Mouse (Mus musculus) CH12.LX (cell line): Measurements from ENCODE around the gene Fggy. TPM values are rescaled to one million over a fixed set of nuclear protein-coding genes. Genes with fewer than 3 reads are reported as not detected.
A peak's percentile ranks its signal among the peaks of the same experiment; 100 is the strongest.

Experiments used
- DNase-seq: peaks from one replicate; pipeline ENCODE4 v3.0.0-alpha.2; 2013; ENCODE audit errors: extremely low read depth
- H3K27ac ChIP-seq: 2 replicates; pipeline ENCODE4 v1.5.1; 2012; ENCODE audit warnings: low read depth, mild to moderate bottlenecking, control low read depth, moderate library complexity; ENCODE audit not compliant: insufficient read depth
- H3K27me3 ChIP-seq: replicated peaks from 2 replicates; pipeline ENCODE3; 2012; ENCODE audit warnings: inconsistent platforms
- H3K36me3 ChIP-seq, 2 experiments: replicated peaks in 1 of 2; 2 replicates each; pipeline versions ENCODE3 to v1.6.1; 2012; ENCODE audit warnings: inconsistent platforms in 1 of 2, low read length in 1 of 2, mild to moderate bottlenecking in 1 of 2, mixed read lengths in 1 of 2, moderate library complexity in 1 of 2; ENCODE audit not compliant: control insufficient read depth in 1 of 2, insufficient read depth in 1 of 2
- H3K4me1 ChIP-seq, 2 experiments: 2 replicates each; pipeline ENCODE4 v1.6.1; 2012; ENCODE audit warnings: inconsistent platforms in 1 of 2, moderate library complexity in 1 of 2; ENCODE audit not compliant: insufficient read depth in 2 of 2, control insufficient read depth in 1 of 2
- H3K4me2 ChIP-seq: 2 replicates; pipeline ENCODE4 v1.6.1; 2012; ENCODE audit warnings: low read depth, mild to moderate bottlenecking, control low read depth; ENCODE audit not compliant: poor library complexity, insufficient read depth, severe bottlenecking
- H3K4me3 ChIP-seq, 3 experiments: fragments of 150-350 bp in 1 of 3; sonication (generic) in 1 of 3; replicated peaks in 1 of 3; 2 replicates each; pipeline versions ENCODE3 to v1.5.1; 2011 to 2012; ENCODE audit warnings: low read depth in 2 of 3, low read length in 2 of 3, mild to moderate bottlenecking in 2 of 3, moderate library complexity in 2 of 3, control low read depth in 1 of 3, improper control_type of control experiment in 1 of 3, inconsistent platforms in 1 of 3, mixed read lengths in 1 of 3; ENCODE audit not compliant: poor library complexity in 1 of 3
- H3K79me2 ChIP-seq: replicated peaks from 2 replicates; pipeline ENCODE4 v1.6.1; 2012; ENCODE audit warnings: mild to moderate bottlenecking, moderate library complexity; ENCODE audit not compliant: control insufficient read depth, poor library complexity, insufficient read depth, severe bottlenecking; ENCODE audit errors: extremely low read depth
- H3K9ac ChIP-seq: 2 replicates; pipeline ENCODE4 v1.6.1; 2012; ENCODE audit warnings: low read depth, mild to moderate bottlenecking, control low read depth, moderate library complexity; ENCODE audit not compliant: insufficient read depth
- H3K9me3 ChIP-seq: replicated peaks from 2 replicates; pipeline ENCODE3; 2012; ENCODE audit warnings: low read length, inconsistent platforms, mixed read lengths
- BHLHE40 ChIP-seq: IDR thresholded peaks from 2 replicates; pipeline ENCODE4 v1.6.1; 2011; ENCODE audit warnings: mild to moderate bottlenecking, low read depth, low read length, improper control_type of control experiment
- CHD1 ChIP-seq: IDR thresholded peaks from 2 replicates; pipeline ENCODE4 v1.6.1; 2012; ENCODE audit warnings: low read depth, low read length, improper control_type of control experiment, inconsistent platforms
- CHD2 ChIP-seq: IDR thresholded peaks from 2 replicates; pipeline ENCODE4 v1.6.1; 2011; ENCODE audit warnings: low read length, improper control_type of control experiment
- CTCF ChIP-seq, 2 experiments: IDR thresholded peaks in 1 of 2; conservative IDR thresholded peaks in 1 of 2; 2 replicates each; pipeline ENCODE4 v1.5.1; 2011 to 2012; ENCODE audit warnings: low read depth in 2 of 2, low read length in 2 of 2, improper control_type of control experiment in 1 of 2, inconsistent platforms in 1 of 2, mild to moderate bottlenecking in 1 of 2, moderate library complexity in 1 of 2
- E2F4 ChIP-seq: IDR thresholded peaks from 2 replicates; pipeline ENCODE4 v1.6.1; 2011; ENCODE audit warnings: low read depth, low read length, improper control_type of control experiment; ENCODE audit not compliant: insufficient replicate concordance
- ELF1 ChIP-seq: IDR thresholded peaks from 2 replicates; pipeline ENCODE4 v1.6.1; 2014; ENCODE audit warnings: low read depth, mild to moderate bottlenecking, inconsistent platforms, low read length, improper control_type of control experiment
- EP300 ChIP-seq: IDR thresholded peaks from 2 replicates; pipeline ENCODE4 v1.6.1; 2011; ENCODE audit warnings: low read length, improper control_type of control experiment
- ETS1 ChIP-seq: conservative IDR thresholded peaks from 2 replicates; pipeline ENCODE4 v1.6.1; 2012; ENCODE audit warnings: low read depth, mild to moderate bottlenecking, inconsistent platforms, low read length, improper control_type of control experiment, moderate library complexity
- GABPA ChIP-seq: IDR thresholded peaks from 2 replicates; pipeline ENCODE4 v1.6.1; 2012; ENCODE audit warnings: low read depth, low read length, improper control_type of control experiment, inconsistent platforms; ENCODE audit not compliant: insufficient replicate concordance
- HCFC1 ChIP-seq: IDR thresholded peaks from 2 replicates; pipeline ENCODE4 v1.6.1; 2012; ENCODE audit warnings: low read depth, mild to moderate bottlenecking, inconsistent platforms, low read length, improper control_type of control experiment
- IRF4 ChIP-seq: IDR thresholded peaks from 2 replicates; pipeline ENCODE4 v1.6.1; 2014; ENCODE audit warnings: low read depth, mild to moderate bottlenecking, inconsistent platforms, low read length, improper control_type of control experiment
- JUN ChIP-seq: IDR thresholded peaks from 2 replicates; pipeline ENCODE4 v1.6.1; 2011; ENCODE audit warnings: low read depth, mild to moderate bottlenecking, low read length, improper control_type of control experiment, moderate library complexity; ENCODE audit not compliant: insufficient read depth
- JUND ChIP-seq: conservative IDR thresholded peaks from 2 replicates; pipeline ENCODE4 v1.6.1; 2011; ENCODE audit warnings: low read depth, low read length, improper control_type of control experiment
- KAT2A ChIP-seq: IDR thresholded peaks from 2 replicates; pipeline ENCODE4 v1.6.1; 2012; ENCODE audit warnings: low read length, improper control_type of control experiment, inconsistent platforms; ENCODE audit not compliant: insufficient replicate concordance
- MAFK ChIP-seq: IDR thresholded peaks from 2 replicates; pipeline ENCODE4 v1.6.1; 2011; ENCODE audit warnings: low read length, improper control_type of control experiment; ENCODE audit not compliant: insufficient replicate concordance
- MAX ChIP-seq: IDR thresholded peaks from 2 replicates; pipeline ENCODE4 v1.6.1; 2011; ENCODE audit warnings: low read length, improper control_type of control experiment
- MAZ ChIP-seq: IDR thresholded peaks from 2 replicates; pipeline ENCODE4 v1.6.1; 2012; ENCODE audit warnings: low read depth, mild to moderate bottlenecking, inconsistent platforms, low read length, improper control_type of control experiment, moderate library complexity
- MEF2A ChIP-seq: IDR thresholded peaks from 2 replicates; pipeline ENCODE4 v1.6.1; 2014; ENCODE audit warnings: low read depth, mild to moderate bottlenecking, inconsistent platforms, low read length, improper control_type of control experiment, borderline replicate concordance
- MXI1 ChIP-seq: IDR thresholded peaks from 2 replicates; pipeline ENCODE4 v1.6.1; 2011; ENCODE audit warnings: mild to moderate bottlenecking, low read depth, low read length, improper control_type of control experiment
- MYC ChIP-seq: IDR thresholded peaks from 2 replicates; pipeline ENCODE4 v1.6.1; 2011; ENCODE audit warnings: low read depth, mild to moderate bottlenecking, improper control_type of control experiment, low read length
- NELFE ChIP-seq: IDR thresholded peaks from 2 replicates; pipeline ENCODE4 v1.6.1; 2011; ENCODE audit warnings: low read depth, low read length, improper control_type of control experiment
- NRF1 ChIP-seq: IDR thresholded peaks from 2 replicates; pipeline ENCODE4 v1.6.1; 2014; ENCODE audit warnings: low read depth, mild to moderate bottlenecking, inconsistent platforms, low read length, improper control_type of control experiment, moderate library complexity
- PAX5 ChIP-seq: IDR thresholded peaks from 2 replicates; pipeline ENCODE4 v1.6.1; 2012; ENCODE audit warnings: low read length, inconsistent platforms, mixed read lengths
- POLR2A ChIP-seq: IDR thresholded peaks from 2 replicates; pipeline ENCODE4 v1.6.1; 2011; ENCODE audit warnings: low read depth, mild to moderate bottlenecking, improper control_type of control experiment, low read length
- POLR2AphosphoS2 ChIP-seq: IDR thresholded peaks from 2 replicates; pipeline ENCODE4 v1.6.1; 2011; ENCODE audit warnings: low read depth, low read length, improper control_type of control experiment
- RAD21 ChIP-seq: IDR thresholded peaks from 2 replicates; pipeline ENCODE4 v1.6.1; 2011; ENCODE audit warnings: low read depth, mild to moderate bottlenecking, low read length, improper control_type of control experiment, moderate library complexity
- RCOR1 ChIP-seq: conservative IDR thresholded peaks from 2 replicates; pipeline ENCODE4 v1.6.1; 2012; ENCODE audit warnings: low read depth, mild to moderate bottlenecking, inconsistent platforms, low read length, improper control_type of control experiment
- SIN3A ChIP-seq: IDR thresholded peaks from 2 replicates; pipeline ENCODE4 v1.6.1; 2012; ENCODE audit warnings: low read length, improper control_type of control experiment, inconsistent platforms
- SMC3 ChIP-seq: IDR thresholded peaks from 2 replicates; pipeline ENCODE4 v1.6.1; 2011; ENCODE audit warnings: low read depth, low read length, improper control_type of control experiment
- TBP ChIP-seq: conservative IDR thresholded peaks from 2 replicates; pipeline ENCODE4 v1.6.1; 2011; ENCODE audit warnings: low read depth, low read length, improper control_type of control experiment
- TCF12 ChIP-seq: IDR thresholded peaks from 2 replicates; pipeline ENCODE4 v1.6.1; 2014; ENCODE audit warnings: low read depth, mild to moderate bottlenecking, inconsistent platforms, low read length, improper control_type of control experiment
- UBTF ChIP-seq: IDR thresholded peaks from 2 replicates; pipeline ENCODE4 v1.6.1; 2012; ENCODE audit warnings: low read depth, mild to moderate bottlenecking, inconsistent platforms, low read length, improper control_type of control experiment, moderate library complexity
- USF1 ChIP-seq: IDR thresholded peaks from 2 replicates; pipeline ENCODE4 v1.6.1; 2014; ENCODE audit warnings: low read depth, mild to moderate bottlenecking, inconsistent platforms, low read length, improper control_type of control experiment
- USF2 ChIP-seq: conservative IDR thresholded peaks from 2 replicates; pipeline ENCODE4 v1.6.1; 2011; ENCODE audit warnings: low read depth, low read length, improper control_type of control experiment
- ZC3H11A ChIP-seq: IDR thresholded peaks from 2 replicates; pipeline ENCODE4 v1.6.1; 2012; ENCODE audit warnings: low read depth, mild to moderate bottlenecking, inconsistent platforms, low read length, improper control_type of control experiment
- ZKSCAN1 ChIP-seq: IDR thresholded peaks from 2 replicates; pipeline ENCODE4 v1.6.1; 2012; ENCODE audit warnings: low read depth, inconsistent platforms, low read length, improper control_type of control experiment, borderline replicate concordance
- ZMIZ1 ChIP-seq: IDR thresholded peaks from 2 replicates; pipeline ENCODE4 v1.6.1; 2012; ENCODE audit warnings: low read depth, mild to moderate bottlenecking, inconsistent platforms, low read length, improper control_type of control experiment
- ZNF384 ChIP-seq: IDR thresholded peaks from 2 replicates; pipeline ENCODE4 v1.6.1; 2012; ENCODE audit warnings: low read depth, low read length, improper control_type of control experiment, inconsistent platforms
- dilution Hi-C: fragments of 300-500 bp; cut with MboI; formaldehyde crosslinking; loops from 2 replicates; pipeline ENCODE4 v1.14.3; 2020; ENCODE audit warnings: low sequenced_read_pairs; ENCODE audit not compliant: extremely low pct_unique_long_range_greater_than_20kb, extremely low pct_ligation_motif_present
- in situ Hi-C: fragments of 300-500 bp; cut with MboI; formaldehyde crosslinking; loops from 3 replicates; pipeline ENCODE4 v1.14.3; 2019; ENCODE audit warnings: low sequenced_read_pairs, low pct_ligation_motif_present, low pct_unique_long_range_greater_than_20kb, mixed read lengths
- polyA plus RNA-seq: library from polyadenylated mRNA; unstranded; fragments of >175 nt; gene quantifications from 2 replicates; pipeline ENCODE4 v1.2.1, GENCODE M21; 2012; ENCODE audit warnings: low read depth; ENCODE audit not compliant: insufficient read length
- total RNA-seq, 2 experiments: library from RNA; depleted of rRNA; stranded (reverse); fragments of 300-350 nt in 1 of 2; fragments of >200 nt in 1 of 2; gene quantifications; 2 replicates each; pipeline ENCODE4 v1.2.3; 2012 to 2014

The Fggy gene
- total and polyA plus RNA-seq, 3 experiments, result 6.2 to 7.5 (median 6.9) TPM

GRCm38 (mm10) chr4:95686775-95687174 is 129.5 kb downstream of the Fggy start:
- Histone ChIP-seq H3K79me2 (no peaks in the 10 kb centered on the region), H3K27me3 (no peaks in the 10 kb centered on the region), H3K27ac (no peak overlapping the region), H3K4me2 (peak overlapping the region; percentile 36; the same call in 1 of the 2 replicates), H3K9me3 (no peaks in the 10 kb centered on the region), H3K9ac (no peak overlapping the region), H3K36me3 (no peaks in the 10 kb centered on the region), H3K4me3 (no peak overlapping the region), H3K4me1 (peaks cover 24 to 59% of the 10 kb centered on the region in 2 experiments; a peak in 3 of 4 replicates)
- in situ Hi-C loops (no loop called here), dilution Hi-C loops (no loop called here)
- DNase-seq, result peak; percentile 38
- TF ChIP-seq ZC3H11A, result no peak
- TF ChIP-seq KAT2A, result no peak
- TF ChIP-seq USF2, result no peak
- no peak for TF ChIP-seq MAX
- TF ChIP-seq MAZ, result no peak
- TF ChIP-seq TBP, result no peak
- TF ChIP-seq BHLHE40, result peak; percentile 65
- no peak for TF ChIP-seq NELFE
- TF ChIP-seq PAX5, result no peak
- TF ChIP-seq MAFK, result peak; percentile 73; the same call in 1 of the 2 replicates
- TF ChIP-seq RAD21, result no peak; the same call in 1 of the 2 replicates
- peak; percentile 51; the same call in 1 of the 2 replicates for TF ChIP-seq TCF12
- peak; percentile 77 for TF ChIP-seq JUN
- no peak for TF ChIP-seq SMC3
- TF ChIP-seq MEF2A, result peak; percentile 87; the same call in 1 of the 2 replicates
- TF ChIP-seq UBTF, result no peak
- TF ChIP-seq MXI1, result no peak
- TF ChIP-seq POLR2AphosphoS2, result no peak
- no peak for TF ChIP-seq CTCF (conservative IDR thresholded peaks at IDR 0.05 in 1 of 2, IDR thresholded peaks at IDR 0.05 in 1 of 2; ENCODE audit: low read depth in 2 of 2, low read length in 2 of 2)
- no peak for TF ChIP-seq NRF1
- TF ChIP-seq EP300, result peak; percentile 97
- no peak; the same call in 1 of the 2 replicates for TF ChIP-seq ELF1
- TF ChIP-seq GABPA, result no peak
- TF ChIP-seq ZNF384, result 0 out of 2 replicates have a peak, but pooled peaks have one; percentile 28
- peak; percentile 83 for TF ChIP-seq ETS1
- peak; percentile 95 for TF ChIP-seq IRF4
- no peak for TF ChIP-seq POLR2A
- peak; percentile 86 for TF ChIP-seq JUND
- no peak for TF ChIP-seq RCOR1
- 0 out of 2 replicates have a peak, but pooled peaks have one; percentile 47 for TF ChIP-seq CHD1
- TF ChIP-seq E2F4, result no peak
- no peak for TF ChIP-seq HCFC1
- TF ChIP-seq SIN3A, result 0 out of 2 replicates have a peak, but pooled peaks have one; percentile 36
- peak; percentile 73 for TF ChIP-seq CHD2
- TF ChIP-seq USF1, result no peak
- no peak for TF ChIP-seq ZMIZ1
- 0 out of 2 replicates have a peak, but pooled peaks have one; percentile 18 for TF ChIP-seq MYC
- TF ChIP-seq ZKSCAN1, result no peak
